Mouse (Mus musculus): Measurements from ENCODE around the gene Slc5a7.
A peak's percentile ranks its signal among the peaks of the same experiment; 100 is the strongest.

Gene Slc5a7

DNA sequence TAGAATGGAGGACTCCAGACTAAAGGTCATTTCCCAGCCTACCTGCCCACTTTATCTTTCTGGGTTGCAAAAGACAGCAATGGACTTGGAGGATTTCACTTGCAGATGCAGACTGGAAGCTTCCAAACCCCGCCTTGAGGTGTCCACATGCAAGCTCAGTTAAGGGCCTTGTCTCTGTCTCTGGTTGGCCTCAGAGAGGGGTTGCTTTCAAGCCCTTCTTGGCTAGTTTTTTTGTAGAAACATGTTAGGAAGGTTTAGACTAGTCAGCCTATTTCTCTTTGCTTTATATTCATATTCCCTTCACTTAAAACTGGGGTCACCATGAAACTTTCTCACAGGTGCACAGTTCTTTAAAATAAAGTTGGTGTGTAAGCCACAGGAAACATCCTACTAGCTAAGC is at the start of gene Slc5a7:
Gene Slc5a7 (minus strand): TSS at position 101 of the 400 bp plus-strand sequence.
- peak in 1 of 2 experiments; percentile 1 for DNase-seq

DNA sequence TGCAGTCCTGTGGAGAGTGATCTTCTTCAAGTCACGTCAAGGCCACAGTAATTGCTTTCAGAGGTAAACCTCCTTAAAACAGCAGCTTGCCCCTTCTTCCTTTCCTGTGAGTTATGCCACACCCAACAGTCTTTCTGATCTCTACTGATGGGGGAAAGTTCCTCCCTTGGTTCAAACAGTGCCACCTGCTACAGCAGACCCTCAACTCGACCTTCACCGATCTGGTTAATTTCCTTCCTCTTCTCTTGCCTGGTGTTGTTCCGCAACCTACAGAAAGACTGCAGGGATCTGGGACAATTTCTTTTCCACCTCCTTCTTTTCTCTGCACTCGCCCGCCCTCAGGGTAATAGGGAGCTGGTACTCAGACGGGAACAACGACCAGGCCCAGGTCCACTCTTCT is 48.8 kb upstream of the Slc5a7 start:
- no peak for DNase-seq

DNA sequence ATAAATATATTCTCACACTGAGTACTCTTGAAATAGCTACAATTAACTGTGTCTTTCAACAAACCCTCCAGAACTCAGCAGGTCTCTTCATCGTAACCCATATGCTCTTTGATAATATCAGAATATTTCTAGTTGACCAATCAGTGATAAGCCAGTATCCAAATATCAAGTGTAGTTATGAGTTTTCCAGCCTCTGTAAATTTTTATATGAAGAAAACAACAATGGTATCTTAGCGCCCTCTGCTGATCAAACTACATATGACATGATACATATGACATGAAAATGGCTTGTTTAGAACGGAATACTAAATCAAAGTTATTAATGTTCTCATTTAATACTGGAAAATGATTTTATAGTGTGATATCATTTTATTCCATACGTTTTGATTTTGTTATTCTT is 44.6 kb upstream of the Slc5a7 start:
- peak; percentile 45 to 51 for DNase-seq

DNA sequence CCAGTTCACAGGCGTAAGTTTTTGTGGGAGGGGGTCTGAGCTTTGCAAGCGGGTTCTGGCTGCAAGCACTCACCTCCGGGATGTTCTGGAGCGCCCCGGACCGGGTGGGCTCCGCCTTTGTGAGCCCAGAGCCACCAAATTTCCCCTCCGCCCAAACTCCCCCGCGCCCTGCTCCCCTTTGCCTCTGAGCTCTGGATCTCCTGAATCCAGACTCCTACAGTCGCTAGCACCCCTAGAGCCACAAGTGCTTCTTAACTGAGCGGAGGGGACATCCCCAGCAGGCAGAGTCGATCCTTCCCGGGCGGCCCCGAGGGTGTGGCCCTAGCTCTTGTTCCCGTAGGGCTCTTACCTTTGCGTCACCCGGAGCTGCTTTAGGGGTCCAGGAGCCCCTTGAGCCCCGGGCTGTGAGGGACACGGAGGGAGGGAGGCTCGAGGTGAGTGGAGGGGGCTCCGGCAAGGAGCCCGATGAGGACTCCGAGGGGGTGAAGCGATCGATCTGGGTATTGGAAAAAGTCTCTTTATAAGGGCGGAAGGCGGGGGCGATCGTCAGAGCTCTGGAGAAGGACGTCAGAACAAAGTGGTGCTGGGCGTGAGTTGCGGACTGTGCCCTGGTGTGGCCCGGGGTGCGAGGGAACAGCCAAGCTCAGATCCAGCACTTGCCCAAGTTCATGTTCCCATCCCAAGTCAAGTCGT is 456 bp downstream of the Slc5a7 start:
- DNase-seq, result peak; percentile 4 to 7

DNA sequence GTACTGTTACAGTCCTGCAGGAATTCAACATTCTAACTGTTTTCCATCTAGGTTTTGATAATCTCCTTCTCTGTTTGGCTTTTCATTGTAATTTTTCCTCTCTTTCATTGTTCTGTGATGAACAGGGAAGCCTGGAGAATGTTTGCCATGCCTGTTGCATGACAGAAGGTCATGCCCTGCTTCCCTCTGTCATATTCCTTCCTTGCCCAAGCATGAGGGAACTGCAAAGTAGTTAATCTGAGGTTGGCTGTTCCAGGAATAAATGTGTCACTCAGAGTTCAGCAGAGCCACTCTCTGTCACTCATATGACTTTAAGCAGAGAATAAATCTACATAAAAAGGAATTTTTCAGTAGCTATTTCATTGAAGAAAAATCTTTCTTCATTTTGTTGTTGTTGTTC is 48.1 kb downstream of the Slc5a7 start:
- DNase-seq, result no peak

DNA sequence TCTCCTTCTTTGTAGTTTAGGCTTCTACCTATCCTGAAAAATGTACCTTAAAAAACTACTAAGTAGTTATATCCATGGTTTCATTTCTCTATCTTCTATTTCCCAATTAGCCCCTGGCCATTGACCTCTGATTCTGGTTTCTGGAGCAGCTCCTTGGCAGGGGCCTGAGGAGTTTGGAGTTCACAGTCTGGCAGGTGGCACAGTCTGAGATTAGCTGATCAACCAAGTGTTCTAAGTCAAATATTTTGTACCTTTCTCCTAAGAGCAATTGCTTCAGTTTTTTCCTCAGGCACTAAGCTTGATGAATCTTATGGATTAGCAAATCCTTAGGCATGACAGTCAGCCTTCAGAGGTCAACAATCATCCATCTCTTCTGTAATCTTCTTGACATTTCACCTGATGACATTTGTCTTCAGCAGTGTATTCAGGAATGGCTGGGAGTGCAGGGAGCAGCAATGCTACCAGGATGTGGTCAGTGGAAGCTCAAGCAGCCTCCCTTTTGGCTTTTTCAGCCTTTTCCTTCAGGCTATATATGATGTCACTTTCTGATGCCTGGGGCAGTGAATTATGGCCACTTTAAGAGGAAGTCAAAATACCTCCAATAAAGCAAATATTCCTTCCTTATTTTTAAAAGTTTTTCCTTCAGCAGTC is 55.1 kb downstream of the Slc5a7 start:
- no peak for DNase-seq

DNA sequence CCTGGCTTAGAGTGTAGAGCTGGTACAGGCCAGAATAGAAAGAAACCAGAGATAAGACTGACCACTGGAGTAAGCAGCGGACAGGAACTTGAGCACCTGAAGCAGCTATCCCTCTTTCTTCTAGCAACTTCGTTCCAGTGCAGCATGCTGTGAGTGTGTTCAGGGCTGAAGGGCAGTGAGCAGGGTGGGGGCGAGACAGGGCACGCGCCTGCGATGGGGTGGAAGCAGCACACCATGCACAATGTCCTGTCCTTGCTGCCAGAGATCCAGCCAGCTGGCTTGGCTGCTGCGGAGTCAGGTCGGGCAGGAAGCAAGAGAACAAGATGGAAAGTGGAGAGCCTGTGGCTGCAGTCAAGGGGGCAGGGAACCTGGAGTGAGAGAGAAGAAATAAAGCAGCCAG is 59.4 kb downstream of the Slc5a7 start:
- DNase-seq, result peak in 1 of 2 experiments; percentile 4

All from cerebellum, postnatal 14 days (tissue).